Mouse (Mus musculus) hindbrain, embryonic 15.5 days (tissue): ENCODE data around the gene Ccdc189. TPM values are rescaled to one million over a fixed set of nuclear protein-coding genes. Genes with fewer than 3 reads are reported as not detected.

Experiments
- ATAC-seq: fragments of 200-750 bp; cut with Nextera tagmentation; 2 replicates; pipeline ENCODE4 v1.8.0; 2017; ENCODE audit warnings: low read depth, moderate number of reproducible peaks, moderate TSS enrichment; ENCODE audit not compliant: low FRiP score
- H3K27ac ChIP-seq: fragments of 300-500 bp; sonication (generic); replicated peaks from 2 replicates; pipeline ENCODE4 v1.5.1; 2015; ENCODE audit warnings: mild to moderate bottlenecking, inconsistent platforms
- H3K27me3 ChIP-seq: fragments of 300-500 bp; sonication (generic); 2 replicates; pipeline ENCODE4 v1.6.1; 2015; ENCODE audit warnings: control low read depth, inconsistent platforms
- H3K36me3 ChIP-seq: fragments of 300-500 bp; sonication (generic); 2 replicates; pipeline ENCODE4 v1.6.1; 2015; ENCODE audit warnings: control low read depth, inconsistent platforms
- H3K4me1 ChIP-seq: fragments of 300-500 bp; sonication (generic); replicated peaks from 2 replicates; pipeline ENCODE4 v1.6.1; 2015; ENCODE audit warnings: control low read depth, inconsistent platforms
- H3K4me2 ChIP-seq: fragments of 300-500 bp; sonication (generic); 2 replicates; pipeline ENCODE4 v1.6.1; 2015; ENCODE audit warnings: moderate library complexity, mild to moderate bottlenecking, inconsistent platforms
- H3K4me3 ChIP-seq: fragments of 300-500 bp; sonication (generic); 2 replicates; pipeline ENCODE4 v1.5.1; 2015; ENCODE audit warnings: mild to moderate bottlenecking, inconsistent platforms
- H3K9ac ChIP-seq: fragments of 300-500 bp; sonication (generic); 2 replicates; pipeline ENCODE4 v1.6.1; 2015; ENCODE audit warnings: inconsistent platforms
- H3K9me3 ChIP-seq: fragments of 300-500 bp; sonication (generic); 2 replicates; pipeline ENCODE4 v1.6.1; 2016; ENCODE audit warnings: control low read depth, inconsistent platforms
- WGBS: fragments of 180-500 bp; shearing (Covaris S2); methylation state at CpG from one replicate; pipeline ENCODE4 v1.1.7; 2015; 5-methylcytosine and 5-hydroxymethylcytosine counted together
- polyA plus RNA-seq: library from polyadenylated mRNA; unstranded; fragments of >200 nt; fragmentation: Nextera tagmentation; extraction: Ambion mirVana; gene quantifications from 2 replicates; pipeline ENCODE4 v1.2.1, GENCODE M21; 2015

Gene Ccdc189
- polyA plus RNA-seq, 1 experiment from 2014 or later = 10.1 TPM

DNA sequence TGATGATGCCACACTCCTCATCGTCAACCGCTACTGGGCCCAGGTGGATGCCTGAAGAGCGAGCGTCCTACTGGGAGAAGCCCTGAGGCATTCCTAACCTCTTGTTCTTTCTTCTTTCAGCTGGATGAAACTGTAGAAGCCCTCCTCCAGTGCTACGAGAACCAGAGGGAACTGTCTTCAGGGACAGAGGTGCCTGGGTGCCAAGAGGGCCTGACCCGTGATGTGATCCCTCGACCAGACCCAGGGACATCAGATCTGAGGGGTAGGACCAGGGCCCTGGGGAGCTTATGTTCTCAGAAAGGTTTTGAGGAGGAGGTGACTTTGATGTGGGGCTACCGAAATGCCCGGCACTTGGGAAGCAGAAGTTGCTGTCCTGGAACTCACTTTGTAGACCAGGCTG is 1.2 kb upstream of the Ccdc189 start:
- Histone ChIP-seq H3K27me3 (no peaks in the 10 kb centered on the region), H3K4me3 (peak overlapping the region; percentile 84), H3K9me3 (no peaks in the 10 kb centered on the region), H3K27ac (no peak overlapping the region), H3K4me2 (peak overlapping the region; percentile 94), H3K4me1 (peaks cover 20% of the 10 kb centered on the region), H3K36me3 (peaks cover 39% of the 10 kb centered on the region), H3K9ac (no peak overlapping the region)
- 92% methylated on average over 9 of the region's 9 CpGs for WGBS
- no peak for ATAC-seq

DNA sequence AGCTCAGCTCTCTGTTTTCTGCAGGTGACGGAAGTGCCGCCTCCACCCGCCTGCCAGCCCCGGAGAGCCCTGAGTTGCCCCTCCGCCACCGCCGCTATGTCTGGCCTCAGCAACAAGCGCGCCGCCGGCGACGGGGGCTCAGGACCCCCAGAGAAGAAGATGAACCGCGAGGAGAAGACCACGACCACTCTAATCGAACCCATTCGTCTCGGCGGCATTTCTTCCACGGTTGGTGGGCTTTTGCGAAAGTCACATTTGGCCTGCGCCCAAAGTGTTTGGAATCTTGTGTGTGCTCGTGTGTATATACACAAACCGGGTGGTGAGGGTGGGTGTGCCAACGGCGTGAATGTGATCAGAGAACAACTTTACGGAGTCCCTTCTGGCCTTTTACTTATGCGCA is 506 bp upstream of the Ccdc189 start:
- H3K27me3 ChIP-seq = no peaks in the 10 kb centered on the region
- peaks cover 20% of the 10 kb centered on the region for H3K4me1 ChIP-seq
- H3K9ac ChIP-seq = peak overlapping the region; percentile 81
- peak overlapping the region; percentile 94 for H3K4me2 ChIP-seq
- peak overlapping the region; percentile 84 for H3K4me3 ChIP-seq
- WGBS = 4% methylated on average over 29 of the region's 29 CpGs
- peak overlapping the region; percentile 81 for H3K27ac ChIP-seq
- ATAC-seq = no peak
- peaks cover 39% of the 10 kb centered on the region for H3K36me3 ChIP-seq
- no peaks in the 10 kb centered on the region for H3K9me3 ChIP-seq

DNA sequence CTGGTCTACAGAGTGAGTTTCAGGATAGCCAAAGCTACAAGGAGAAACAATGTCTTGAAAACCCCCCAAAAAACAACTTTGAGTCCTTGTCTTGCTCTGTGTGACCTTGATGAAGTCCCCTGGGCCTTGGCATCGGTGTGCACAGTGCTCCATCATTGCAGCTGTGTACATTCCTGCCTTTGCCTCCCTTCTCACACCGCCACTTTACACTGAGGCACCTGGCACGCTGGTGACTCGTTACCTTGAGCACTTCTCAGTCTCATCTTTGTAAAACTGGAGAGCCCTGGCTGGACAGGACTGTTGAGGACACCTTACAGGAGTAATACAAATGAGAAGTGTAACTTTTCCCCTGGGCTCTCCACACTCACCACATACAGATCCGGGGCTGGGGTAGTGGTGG is 1.2 kb downstream of the Ccdc189 start:
- Histone ChIP-seq H3K27me3 (no peaks in the 10 kb centered on the region), H3K36me3 (peaks cover 39% of the 10 kb centered on the region), H3K9ac (peak overlapping the region; percentile 46; the same call in 1 of the 2 replicates), H3K27ac (0 out of 2 replicates have a peak overlapping the region, but pooled peaks have one; percentile 81), H3K4me1 (peaks cover 20% of the 10 kb centered on the region), H3K9me3 (no peaks in the 10 kb centered on the region), H3K4me2 (peak overlapping the region; percentile 94), H3K4me3 (peak overlapping the region; percentile 84)
- 69% methylated on average over 5 of the region's 5 CpGs for WGBS
- no peak for ATAC-seq

DNA sequence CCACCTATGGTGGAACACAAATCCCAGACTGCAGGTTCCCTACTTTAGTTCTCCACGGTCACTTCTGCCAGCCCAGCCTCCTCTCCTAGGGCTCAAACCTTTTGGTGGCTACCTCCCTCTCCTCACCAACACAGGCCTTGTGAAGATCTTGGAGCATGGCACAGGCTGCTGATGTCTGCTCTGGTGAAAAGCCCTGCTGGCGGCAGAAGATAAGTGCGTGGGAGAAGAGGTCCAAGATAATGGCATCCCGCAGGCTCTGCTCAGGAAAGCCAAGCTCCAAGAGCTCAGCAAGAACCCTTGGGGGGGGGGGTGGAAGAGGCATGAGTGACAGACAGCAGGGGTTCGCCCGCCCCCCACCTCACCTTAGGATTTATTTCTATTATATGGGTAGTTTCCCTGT is 2.2 kb downstream of the Ccdc189 start:
- H3K36me3 ChIP-seq = peaks cover 38% of the 10 kb centered on the region

DNA sequence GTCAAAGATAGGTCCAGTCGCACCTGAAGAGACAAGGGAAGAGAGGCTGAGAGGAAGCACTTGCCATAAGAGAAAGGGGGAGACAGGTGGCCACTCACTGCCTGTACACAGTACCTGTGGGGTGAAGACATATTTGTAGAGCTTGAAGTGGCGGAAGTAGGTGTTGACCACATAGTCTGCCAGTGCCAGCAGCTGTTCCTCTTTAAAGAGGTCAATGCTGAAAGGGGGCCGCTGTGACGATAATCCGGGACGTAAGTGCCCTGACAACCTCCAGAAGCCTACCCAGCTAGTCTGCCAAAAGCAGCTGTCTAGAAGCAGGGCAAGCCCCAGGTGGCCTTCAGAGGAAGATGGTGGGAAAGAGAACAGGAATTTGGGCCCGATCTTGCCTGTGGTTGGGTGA is 3.4 kb downstream of the Ccdc189 start:
- Histone ChIP-seq H3K9ac (no peak overlapping the region), H3K9me3 (no peaks in the 10 kb centered on the region), H3K27ac (no peak overlapping the region), H3K36me3 (peaks cover 39% of the 10 kb centered on the region), H3K27me3 (no peaks in the 10 kb centered on the region), H3K4me2 (no peak overlapping the region), H3K4me1 (peaks cover 20% of the 10 kb centered on the region), H3K4me3 (no peak overlapping the region)
- no peak for ATAC-seq
- WGBS = 86% methylated on average over 7 of the region's 7 CpGs

More for the DNA sequence above, 2.2 kb downstream of the Ccdc189 start:
- ATAC-seq = no peak
- Histone ChIP-seq H3K4me2 (no peak overlapping the region), H3K27me3 (no peaks in the 10 kb centered on the region), H3K9ac (no peak overlapping the region), H3K27ac (no peak overlapping the region), H3K4me1 (peaks cover 20% of the 10 kb centered on the region), H3K4me3 (no peak overlapping the region), H3K9me3 (no peaks in the 10 kb centered on the region)
- WGBS = 93% methylated on average over 6 of the region's 6 CpGs

DNA sequence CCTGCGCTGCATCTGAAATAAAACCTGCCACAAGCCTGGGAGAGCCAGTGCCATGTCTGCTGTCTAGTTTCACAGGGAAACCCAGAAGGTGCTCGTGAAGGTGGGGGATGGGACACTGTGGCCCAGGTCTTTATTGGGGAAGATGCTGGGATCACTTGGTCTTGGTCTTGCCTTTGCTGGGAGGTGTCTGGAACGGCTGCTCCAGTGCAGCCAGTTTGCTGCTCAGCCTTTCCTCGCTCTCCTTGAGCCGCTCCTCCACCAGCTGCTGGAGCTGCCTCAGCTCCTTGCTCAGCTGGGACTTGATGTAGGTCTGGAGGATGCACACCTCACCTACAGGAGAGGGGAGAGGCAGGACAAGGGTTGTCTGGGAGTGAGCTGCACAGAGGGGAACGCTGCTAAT is 5.1 kb downstream of the Ccdc189 start:
- Histone ChIP-seq H3K27ac (no peak overlapping the region), H3K9me3 (no peaks in the 10 kb centered on the region), H3K4me1 (peaks cover 10% of the 10 kb centered on the region), H3K9ac (no peak overlapping the region), H3K4me2 (no peak overlapping the region), H3K4me3 (no peak overlapping the region), H3K36me3 (peaks cover 50% of the 10 kb centered on the region), H3K27me3 (no peaks in the 10 kb centered on the region)
- 95% methylated on average over 6 of the region's 6 CpGs for WGBS
- ATAC-seq = no peak

DNA sequence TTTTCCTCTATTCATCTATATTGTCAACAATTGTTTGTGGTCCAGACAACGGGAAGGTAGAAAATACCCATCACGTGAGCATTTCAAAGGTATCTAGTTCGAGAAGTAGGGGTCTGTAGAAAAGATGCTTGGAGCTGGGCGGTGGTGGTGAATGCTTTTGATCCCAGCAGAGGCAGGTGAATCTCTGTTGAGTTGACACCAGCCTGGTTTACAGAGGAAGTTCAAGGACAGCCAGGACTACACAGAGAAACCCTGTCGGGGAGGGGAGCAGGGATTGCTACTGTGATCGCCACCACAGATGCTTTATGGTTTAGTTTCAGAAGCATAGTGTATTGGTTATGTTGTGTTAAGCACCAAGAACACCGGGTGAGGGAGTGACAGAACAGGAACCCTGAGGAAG is 14.3 kb downstream of the Ccdc189 start:
- Histone ChIP-seq H3K4me3 (peak overlapping the region; percentile 92), H3K4me1 (peaks cover 27% of the 10 kb centered on the region), H3K4me2 (peak overlapping the region; percentile 97), H3K27ac (peak overlapping the region; percentile 79), H3K9me3 (no peaks in the 10 kb centered on the region), H3K9ac (peak overlapping the region; percentile 90), H3K36me3 (peaks cover 12% of the 10 kb centered on the region; the same call in 1 of the 2 replicates), H3K27me3 (no peaks in the 10 kb centered on the region)
- 23% methylated on average over 7 of the region's 7 CpGs for WGBS
- no peak for ATAC-seq

DNA sequence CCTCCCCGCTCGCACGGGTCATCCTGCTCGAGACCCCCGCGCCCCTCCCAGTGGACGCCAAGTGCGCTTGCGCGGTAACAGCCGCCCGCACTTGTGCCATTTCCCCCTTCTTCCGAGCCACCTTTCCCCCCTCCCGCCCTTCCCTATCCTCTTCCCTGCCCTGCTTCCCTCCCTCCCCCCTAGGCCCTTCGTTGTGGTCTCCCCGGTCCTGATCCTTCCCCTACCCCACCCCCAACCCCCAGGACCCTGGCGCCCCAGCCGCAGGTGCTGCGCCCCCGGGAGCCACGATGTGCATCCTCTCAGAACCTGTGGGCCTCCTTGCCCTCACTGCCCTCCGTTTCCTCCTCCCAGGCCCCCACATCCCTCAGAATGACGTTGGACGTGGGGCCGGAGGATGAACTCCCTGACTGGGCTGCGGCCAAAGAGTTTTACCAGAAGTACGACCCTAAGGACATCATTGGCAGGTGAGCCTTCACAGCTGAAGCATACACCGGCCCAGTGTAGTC is 14.8 kb downstream of the Ccdc189 start:
- Histone ChIP-seq H3K9me3 (no peaks in the 10 kb centered on the region), H3K27ac (peak overlapping the region; percentile 79), H3K4me3 (peak overlapping the region; percentile 92), H3K36me3 (peaks cover 17% of the 10 kb centered on the region; the same call in 1 of the 2 replicates), H3K9ac (peak overlapping the region; percentile 90), H3K27me3 (no peaks in the 10 kb centered on the region), H3K4me1 (peaks cover 27% of the 10 kb centered on the region), H3K4me2 (peak overlapping the region; percentile 97)
- WGBS = 1% methylated on average over 28 of the region's 28 CpGs
- peak; percentile 4; the same call in 1 of the 2 replicates for ATAC-seq

DNA sequence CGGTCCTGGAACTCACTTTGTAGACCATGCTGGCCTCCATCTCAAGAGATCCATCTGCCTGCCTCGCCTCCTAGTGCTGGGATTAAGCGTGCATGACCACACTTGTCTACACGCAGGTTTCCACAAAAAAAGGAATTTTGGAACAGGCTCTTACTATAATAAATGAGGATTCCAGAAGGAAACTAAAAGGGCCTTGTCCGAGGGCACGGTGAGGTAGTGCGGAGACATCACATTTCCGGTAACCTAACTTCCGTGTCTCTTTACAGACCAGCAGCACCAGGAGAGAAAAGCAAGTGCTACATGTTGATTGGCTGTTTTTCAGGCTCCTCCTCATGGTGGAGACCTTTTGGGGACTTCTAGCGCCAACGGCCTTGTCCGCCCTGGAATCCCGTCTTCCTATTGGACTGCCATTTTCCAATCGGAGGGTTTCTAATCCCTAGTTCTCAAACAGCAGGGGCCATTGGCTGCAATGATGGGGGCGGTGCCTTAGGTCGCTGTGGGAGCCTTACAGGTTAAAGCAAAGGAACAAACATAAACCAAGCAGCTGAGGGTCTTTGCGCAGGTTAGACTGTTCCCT is 15.4 kb downstream of the Ccdc189 start, which contains the start of gene Phkg2:
Phkg2 (plus strand) TSS at position 446 of the 577 bp plus-strand sequence.
- Histone ChIP-seq H3K27ac (peak within 1 kb of the TSS; percentile 79), H3K4me2 (peak within 1 kb of the TSS; percentile 97), H3K27me3 (no peaks in the 10 kb centered on the region), H3K9ac (peak within 1 kb of the TSS; percentile 90), H3K4me3 (peak within 1 kb of the TSS; percentile 92), H3K36me3 (peaks cover 14% of the 10 kb centered on the region; the same call in 1 of the 2 replicates), H3K9me3 (no peaks in the 10 kb centered on the region), H3K4me1 (peaks cover 27% of the 10 kb centered on the region)
- peak; percentile 99 for ATAC-seq
- WGBS = 0% methylated on average over 17 of the region's 17 CpGs

DNA sequence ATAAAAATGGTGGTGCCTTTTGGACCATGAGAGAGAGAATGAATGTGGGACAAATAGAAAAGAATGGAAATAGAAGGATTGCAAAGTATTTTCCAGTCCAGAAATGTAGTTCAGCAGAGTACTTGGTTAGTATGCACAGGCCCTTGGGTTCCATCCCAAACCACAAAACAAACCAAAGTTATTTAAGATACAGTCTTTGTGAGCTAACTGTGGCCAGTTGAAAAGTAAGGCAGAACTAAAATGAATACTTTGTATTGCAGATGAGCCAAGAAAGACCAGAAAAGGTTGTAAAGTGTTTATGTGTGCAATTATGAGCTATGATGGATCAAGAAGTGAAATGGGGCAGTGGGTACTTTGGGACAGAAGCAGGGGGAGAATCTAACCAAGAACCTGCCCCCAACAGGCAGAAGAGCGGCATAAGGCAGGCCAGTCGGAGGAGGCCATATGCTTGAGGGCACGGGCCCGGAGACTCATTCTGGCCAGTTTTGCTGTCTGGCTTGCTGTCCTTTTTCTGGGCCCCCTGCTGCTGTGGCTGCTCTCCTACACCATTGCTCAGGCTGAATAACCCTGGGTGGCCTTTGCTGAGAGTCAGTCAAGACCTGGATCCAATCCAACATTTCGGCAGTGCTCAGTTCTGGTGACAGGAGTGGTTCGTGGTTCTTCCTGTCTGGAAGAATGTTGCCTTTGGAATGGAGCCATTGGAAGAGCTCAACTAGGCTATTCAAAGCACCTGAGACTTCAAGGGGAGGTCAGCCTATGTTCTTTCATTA is 23.8 kb downstream of the Ccdc189 start:
- WGBS = 62% methylated on average over 6 of the region's 6 CpGs

DNA sequence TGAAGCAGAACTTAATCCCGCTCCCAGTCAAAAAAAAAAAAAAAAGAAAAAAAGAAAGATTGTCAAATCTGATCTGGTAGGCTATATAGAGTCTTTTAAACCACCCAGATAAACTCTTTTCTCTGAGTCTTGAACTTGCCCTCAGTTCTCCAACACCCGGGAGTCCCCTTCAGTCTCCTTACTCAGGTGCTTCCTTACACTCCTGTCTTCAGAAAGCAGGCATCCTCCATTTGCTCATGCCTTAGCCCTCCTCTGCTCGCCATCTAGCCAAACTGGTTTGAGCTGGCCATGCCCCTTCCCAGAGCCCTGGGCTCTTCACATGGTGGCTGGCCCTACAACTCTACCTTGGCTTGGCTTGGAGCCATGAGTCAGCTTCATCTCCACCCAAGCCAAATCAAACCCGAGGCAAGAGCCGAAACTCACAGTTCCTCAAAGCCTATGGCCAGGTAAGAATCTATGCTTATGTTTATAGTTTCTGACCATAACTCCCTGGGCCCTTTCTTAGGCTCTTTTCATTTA is 27.0 kb downstream of the Ccdc189 start, which contains the start of gene Tmem265:
Tmem265 (plus strand) TSS at position 51 of the 519 bp plus-strand sequence.
- ATAC-seq = no peak
- H3K4me1 ChIP-seq = no peaks in the 10 kb centered on the region
- WGBS = 90% methylated on average over 5 of the region's 5 CpGs
- H3K27me3 ChIP-seq = no peaks in the 10 kb centered on the region
- H3K27ac ChIP-seq = no peak within 1 kb of the TSS
- H3K9ac ChIP-seq = no peak within 1 kb of the TSS
- peaks cover 71% of the 10 kb centered on the region for H3K36me3 ChIP-seq
- H3K4me3 ChIP-seq = no peak within 1 kb of the TSS
- no peak within 1 kb of the TSS for H3K4me2 ChIP-seq
- H3K9me3 ChIP-seq = no peaks in the 10 kb centered on the region

More for the DNA sequence above, 23.8 kb downstream of the Ccdc189 start:
- H3K4me1 ChIP-seq = no peaks in the 10 kb centered on the region
- no peak for ATAC-seq
- H3K9ac ChIP-seq = no peak overlapping the region
- no peaks in the 10 kb centered on the region for H3K9me3 ChIP-seq
- no peaks in the 10 kb centered on the region for H3K27me3 ChIP-seq
- H3K27ac ChIP-seq = 0 out of 2 replicates have a peak overlapping the region, but pooled peaks have one; percentile 42
- peaks cover 63% of the 10 kb centered on the region for H3K36me3 ChIP-seq
- H3K4me2 ChIP-seq = no peak overlapping the region
- H3K4me3 ChIP-seq = no peak overlapping the region

DNA sequence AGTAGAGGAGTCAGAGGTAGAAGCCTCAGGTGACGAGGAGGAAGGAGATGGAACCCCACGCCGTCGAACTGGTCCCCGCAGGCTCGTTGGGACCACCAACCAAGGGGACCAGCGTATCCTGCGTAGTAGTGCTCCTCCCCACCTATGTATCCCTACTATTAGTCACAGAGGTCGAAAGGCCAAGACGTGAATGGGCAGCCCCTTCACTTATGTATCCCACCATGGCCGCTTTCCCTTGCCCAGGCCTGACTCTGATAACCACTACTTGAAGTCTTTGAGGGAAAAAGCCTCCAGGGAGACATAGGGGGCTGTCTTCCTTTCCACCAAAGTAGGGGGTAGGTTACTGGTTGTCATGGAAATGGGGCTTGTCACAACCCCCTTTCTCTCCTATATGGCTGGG is 27.8 kb downstream of the Ccdc189 start:
- Histone ChIP-seq H3K36me3 (peaks cover 73% of the 10 kb centered on the region), H3K9me3 (no peaks in the 10 kb centered on the region), H3K4me2 (no peak overlapping the region), H3K4me1 (no peaks in the 10 kb centered on the region), H3K9ac (no peak overlapping the region), H3K4me3 (no peak overlapping the region), H3K27me3 (no peaks in the 10 kb centered on the region), H3K27ac (no peak overlapping the region)
- WGBS = 92% methylated on average over 11 of the region's 11 CpGs
- ATAC-seq = no peak
